Mouse (Mus musculus): Measurements from ENCODE around the gene Gdf11. TPM values are rescaled to one million over a fixed set of nuclear protein-coding genes. Genes with fewer than 3 reads are reported as not detected.

The Gdf11 gene
- polyA plus RNA-seq, 1 experiment: 0.18 TPM

DNA sequence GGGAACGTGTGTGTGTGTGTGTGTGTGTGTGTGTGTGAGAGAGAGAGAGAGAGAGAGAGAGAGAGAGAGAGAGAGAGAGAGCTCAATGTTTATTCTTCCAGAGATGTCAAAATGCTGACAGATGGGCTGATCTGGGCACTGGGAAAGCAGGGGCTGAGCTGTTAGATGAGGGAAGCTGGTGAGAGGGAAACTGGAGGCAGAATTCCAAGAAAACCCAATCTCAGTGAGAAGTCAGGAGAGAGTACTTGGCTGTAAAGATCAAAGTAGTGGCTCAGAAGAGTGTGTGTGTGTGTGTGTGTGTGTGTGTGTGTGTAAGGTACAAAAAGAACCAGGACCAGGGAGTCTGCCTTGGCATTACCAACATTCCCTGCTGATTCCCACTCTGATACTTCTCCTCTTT, 6.0 kb upstream of the Gdf11 start:
- Histone ChIP-seq H3K4me3 (replicated peaks) (no peak overlapping the region), H3K9me3 (no peaks in the 10 kb centered on the region), H3K27me3 (replicated peaks) (peaks cover 31% of the 10 kb centered on the region), H3K36me3 (replicated peaks; ENCODE audit: low read length) (no peaks in the 10 kb centered on the region), H3K4me1 (peaks cover 60% of the 10 kb centered on the region)
- no peak for TF ChIP-seq FLI1 (IDR thresholded peaks at IDR 0.05; ENCODE audit: low read length)
- no peak for TF ChIP-seq GATA1 (IDR thresholded peaks at IDR 0.05; ENCODE audit: borderline replicate concordance, low read length)

DNA sequence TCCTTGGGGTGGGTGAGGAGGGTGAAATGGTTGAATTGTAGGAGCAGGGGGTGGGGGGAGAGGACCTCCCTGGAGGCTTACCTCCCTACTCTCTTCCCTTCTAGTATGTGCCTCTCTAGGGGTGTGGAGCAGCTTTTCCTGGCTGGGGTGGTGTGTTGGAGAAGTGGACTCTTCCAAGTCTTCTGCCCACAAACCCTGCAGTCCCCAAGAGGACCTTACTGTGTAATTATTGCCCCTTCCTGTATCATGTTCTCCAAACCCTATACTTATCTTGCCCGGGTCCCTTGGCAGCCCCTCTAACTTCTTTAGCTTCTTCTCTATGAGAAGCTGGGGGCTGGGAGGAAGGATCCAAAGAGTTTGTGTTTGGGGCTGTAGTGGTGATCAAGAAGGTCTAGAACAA, 5.3 kb upstream of the Gdf11 start:
- no peaks in the 10 kb centered on the region for H3K36me3 ChIP-seq (replicated peaks; ENCODE audit: low read length)
- H3K4me3 ChIP-seq (replicated peaks): no peak overlapping the region
- TF ChIP-seq FLI1 (IDR thresholded peaks at IDR 0.05; ENCODE audit: low read length): no peak
- TF ChIP-seq GATA1 (IDR thresholded peaks at IDR 0.05; ENCODE audit: borderline replicate concordance, low read length): no peak
- no peaks in the 10 kb centered on the region for H3K9me3 ChIP-seq
- peaks cover 38% of the 10 kb centered on the region for H3K27me3 ChIP-seq (replicated peaks)
- H3K4me1 ChIP-seq: peaks cover 60% of the 10 kb centered on the region

DNA sequence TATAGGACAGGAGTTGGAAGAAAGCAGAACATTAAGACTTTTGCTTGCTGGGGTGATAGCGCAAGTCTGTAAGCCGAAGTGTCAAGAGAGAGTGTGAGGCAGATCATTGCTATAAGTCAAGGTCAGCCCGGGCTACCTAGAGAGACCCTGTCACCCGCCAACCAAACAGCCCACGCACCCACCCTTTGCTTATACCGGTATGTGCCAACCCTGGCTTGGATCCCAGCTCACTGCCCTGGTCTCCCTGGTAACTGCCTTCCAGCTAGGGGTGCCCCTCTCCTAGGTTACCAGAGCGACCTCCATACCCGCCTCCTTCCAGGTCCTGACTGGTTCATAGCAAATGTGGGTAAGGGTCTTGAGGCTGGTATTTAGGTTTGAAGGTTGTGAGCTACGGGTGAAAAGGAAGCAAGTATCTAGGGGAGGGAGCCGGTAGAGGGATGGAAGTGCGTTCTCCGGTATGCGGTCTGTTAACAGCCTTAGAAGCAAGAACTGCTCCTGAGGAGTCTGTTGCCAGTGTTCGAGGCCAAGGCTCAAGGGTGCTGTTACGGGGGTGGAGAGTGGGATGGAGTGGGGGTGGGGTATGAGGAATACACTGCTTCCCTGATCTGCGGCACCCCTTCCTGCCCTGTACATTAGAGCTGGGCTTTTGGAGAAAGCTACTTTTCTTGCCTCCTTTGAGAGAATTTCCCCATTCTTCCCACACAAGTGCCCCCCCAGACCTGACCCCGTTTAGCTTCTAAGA, 4.6 kb upstream of the Gdf11 start:
- Histone ChIP-seq H3K36me3 (replicated peaks; ENCODE audit: low read length) (no peaks in the 10 kb centered on the region), H3K27me3 (replicated peaks) (peaks cover 41% of the 10 kb centered on the region), H3K9me3 (no peaks in the 10 kb centered on the region), H3K4me3 (replicated peaks) (peak overlapping the region; percentile 86), H3K4me1 (peaks cover 56% of the 10 kb centered on the region)
- TF ChIP-seq GATA1 (IDR thresholded peaks at IDR 0.05; ENCODE audit: borderline replicate concordance, low read length) (no peak), FLI1 (IDR thresholded peaks at IDR 0.05; ENCODE audit: low read length) (no peak)

DNA sequence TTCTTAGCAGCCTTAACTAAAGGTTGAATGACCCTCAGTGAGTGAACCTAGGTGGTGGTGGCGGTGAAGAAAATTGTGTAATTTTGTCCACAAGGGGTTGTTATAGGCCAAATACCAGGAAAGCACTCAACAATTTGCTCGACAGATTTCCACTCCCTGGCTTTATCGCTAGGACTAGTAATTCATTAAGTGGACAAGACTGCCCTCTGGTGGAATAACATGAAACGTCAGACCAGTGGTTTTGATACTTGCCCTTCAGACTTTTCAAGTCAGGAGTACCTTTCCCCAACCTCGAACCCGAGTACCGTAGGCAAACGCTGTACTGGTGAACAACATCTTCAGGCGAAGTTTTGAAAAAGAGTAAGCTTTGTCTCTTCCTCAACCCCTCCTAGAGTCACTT, 3.9 kb upstream of the Gdf11 start:
- peaks cover 48% of the 10 kb centered on the region for H3K27me3 ChIP-seq (replicated peaks)
- no peak for TF ChIP-seq FLI1 (IDR thresholded peaks at IDR 0.05; ENCODE audit: low read length)
- no peak for TF ChIP-seq GATA1 (IDR thresholded peaks at IDR 0.05; ENCODE audit: borderline replicate concordance, low read length)
- no peaks in the 10 kb centered on the region for H3K36me3 ChIP-seq (replicated peaks; ENCODE audit: low read length)
- peak overlapping the region; percentile 86 for H3K4me3 ChIP-seq (replicated peaks)
- H3K4me1 ChIP-seq: peaks cover 56% of the 10 kb centered on the region
- H3K9me3 ChIP-seq: no peaks in the 10 kb centered on the region

DNA sequence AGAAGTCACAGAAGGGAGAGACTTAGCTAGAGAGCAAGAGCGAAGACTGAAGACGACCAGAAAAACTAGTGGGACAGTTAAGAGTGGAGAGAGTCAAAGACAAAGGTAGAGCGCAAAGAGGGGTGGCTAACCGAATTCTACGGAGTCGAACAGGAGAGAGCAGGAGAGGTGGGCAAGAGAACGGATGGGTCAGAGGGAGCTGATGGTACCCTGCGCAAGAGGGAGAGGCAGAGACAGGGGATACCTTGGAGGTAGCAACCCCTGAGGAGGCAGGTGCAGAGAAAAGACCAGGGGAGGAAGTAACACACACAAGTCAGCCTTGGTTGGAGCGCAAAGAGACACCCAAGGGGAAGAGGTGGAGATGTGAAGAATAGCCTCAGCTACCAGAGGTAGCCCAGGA, 728 bp upstream of the Gdf11 start:
- TF ChIP-seq GATA1 (IDR thresholded peaks at IDR 0.05; ENCODE audit: borderline replicate concordance, low read length) (no peak), FLI1 (IDR thresholded peaks at IDR 0.05; ENCODE audit: low read length) (no peak)
- H3K27me3 ChIP-seq (replicated peaks): peaks cover 70% of the 10 kb centered on the region
- H3K9me3 ChIP-seq: no peaks in the 10 kb centered on the region
- H3K4me3 ChIP-seq (replicated peaks): peak overlapping the region; percentile 95
- no peaks in the 10 kb centered on the region for H3K36me3 ChIP-seq (replicated peaks; ENCODE audit: low read length)
- H3K4me1 ChIP-seq: peaks cover 62% of the 10 kb centered on the region

DNA sequence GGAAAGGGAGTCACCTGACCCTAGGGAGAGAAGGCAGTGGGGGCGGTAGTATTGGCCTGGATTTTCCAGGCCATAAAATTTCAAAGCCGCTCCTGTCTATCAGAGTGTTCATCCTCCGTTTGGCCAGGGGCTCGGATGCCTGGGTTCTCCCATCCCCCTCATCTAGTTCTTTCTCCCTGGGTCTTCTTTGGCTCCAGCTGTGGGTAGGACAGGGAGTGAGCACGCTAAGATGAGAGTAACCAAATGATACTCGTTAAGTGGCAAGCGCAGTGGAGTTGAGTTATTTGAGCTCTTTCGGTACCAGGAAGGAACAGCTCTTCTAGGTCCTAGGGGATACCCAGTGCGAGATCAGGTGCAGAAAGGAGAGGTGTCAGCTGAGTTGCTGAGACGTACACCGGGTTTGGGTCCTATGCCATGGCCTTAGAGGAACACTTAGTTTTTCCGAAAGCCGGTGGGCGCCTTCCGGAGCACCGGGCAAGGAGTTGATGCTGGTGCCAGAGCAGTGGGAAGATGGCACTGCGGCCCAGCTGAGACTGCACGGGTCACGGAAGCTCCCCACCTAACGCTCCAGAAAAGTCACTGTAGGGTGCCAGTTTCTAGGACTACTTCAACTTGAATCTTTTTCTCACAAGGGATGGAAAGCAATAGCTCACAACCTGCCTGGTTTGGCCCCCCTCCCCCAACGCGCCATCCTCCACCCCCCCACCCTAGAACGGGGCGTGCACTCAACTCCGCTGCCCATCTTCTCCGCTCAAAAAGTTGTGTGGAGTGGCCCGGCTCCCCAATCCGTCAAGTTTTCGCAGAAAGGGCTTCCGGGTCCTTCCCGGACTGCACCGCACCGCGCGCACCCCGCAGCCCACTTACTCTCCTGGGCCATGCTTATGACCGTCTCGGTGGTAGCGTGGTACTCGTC, 879 bp downstream of the Gdf11 start:
- Histone ChIP-seq H3K36me3 (replicated peaks; ENCODE audit: low read length) (peaks cover 5% of the 10 kb centered on the region), H3K9me3 (no peaks in the 10 kb centered on the region), H3K4me3 (replicated peaks) (peak overlapping the region; percentile 95), H3K27me3 (replicated peaks) (peaks cover 65% of the 10 kb centered on the region), H3K4me1 (peaks cover 47% of the 10 kb centered on the region)
- TF ChIP-seq GATA1 (IDR thresholded peaks at IDR 0.05; ENCODE audit: borderline replicate concordance, low read length) (no peak), FLI1 (IDR thresholded peaks at IDR 0.05; ENCODE audit: low read length) (no peak)

DNA sequence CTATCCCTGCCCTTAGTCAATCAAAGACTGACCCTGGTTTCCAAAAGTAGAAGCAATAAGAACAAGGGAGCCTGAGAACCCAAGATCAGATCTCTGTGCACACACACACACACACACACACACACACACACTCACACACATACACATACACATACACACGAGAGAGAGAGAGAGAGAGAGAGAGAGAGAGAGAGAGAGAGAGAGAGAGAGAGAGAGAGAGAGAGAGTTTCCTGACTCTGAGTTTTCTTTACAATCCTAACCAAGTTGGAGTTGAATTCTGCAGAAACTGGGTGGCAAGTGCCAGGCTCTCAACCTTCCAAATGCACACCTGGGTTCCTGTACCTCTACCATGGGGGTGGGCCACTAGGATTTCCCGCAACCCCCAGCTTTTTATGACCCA, 1.7 kb downstream of the Gdf11 start:
- no peak for TF ChIP-seq GATA1 (IDR thresholded peaks at IDR 0.05; ENCODE audit: borderline replicate concordance, low read length)
- no peak for TF ChIP-seq FLI1 (IDR thresholded peaks at IDR 0.05; ENCODE audit: low read length)
- Histone ChIP-seq H3K4me1 (peaks cover 39% of the 10 kb centered on the region), H3K27me3 (replicated peaks) (peaks cover 63% of the 10 kb centered on the region)

DNA sequence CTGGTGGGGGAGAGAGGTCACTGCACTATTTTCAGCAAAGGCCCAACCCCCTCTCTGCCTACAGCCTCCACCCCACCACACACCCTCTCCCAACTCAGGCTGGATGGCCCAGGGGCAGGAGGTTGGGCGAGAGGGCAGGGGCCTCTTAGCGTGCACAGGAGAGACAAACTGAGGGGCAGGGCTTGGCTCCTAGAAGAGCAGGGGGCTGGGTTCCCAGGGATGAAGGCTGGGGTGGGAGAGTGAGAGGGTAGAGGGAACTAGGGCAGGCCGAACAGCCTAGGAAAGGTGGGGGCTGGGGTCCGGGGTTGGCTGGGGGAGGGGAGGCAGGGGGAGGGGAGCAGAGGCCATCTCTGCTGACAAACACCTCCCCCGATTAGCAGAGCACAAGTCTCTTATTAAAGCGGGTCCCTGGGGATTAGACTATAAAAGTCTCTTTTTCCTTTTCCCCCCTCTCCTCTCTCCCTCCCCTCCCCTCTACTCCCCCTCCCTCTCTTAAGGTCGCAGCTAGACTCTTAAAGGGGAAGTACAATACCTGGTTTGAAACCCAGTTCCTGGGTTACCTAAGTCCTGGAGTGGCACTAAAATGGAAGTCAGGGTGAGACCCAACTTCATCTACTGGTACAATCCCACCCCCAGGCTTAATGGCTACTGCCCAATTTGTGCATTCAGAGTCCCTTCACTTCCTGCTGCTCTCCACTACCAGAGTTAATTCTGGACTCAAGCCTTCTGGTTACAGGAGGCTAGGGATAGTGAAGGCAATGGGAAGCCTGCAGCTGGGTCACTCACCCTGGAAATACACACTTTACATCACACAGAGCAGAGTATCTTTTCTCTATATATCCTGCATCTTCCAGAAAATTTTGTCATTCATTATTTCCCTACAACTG, 2.3 kb downstream of the Gdf11 start:
- peaks cover 5% of the 10 kb centered on the region for H3K36me3 ChIP-seq (replicated peaks; ENCODE audit: low read length)
- H3K9me3 ChIP-seq: no peaks in the 10 kb centered on the region
- H3K4me3 ChIP-seq (replicated peaks): no peak overlapping the region
- TF ChIP-seq GATA1 (IDR thresholded peaks at IDR 0.05; ENCODE audit: borderline replicate concordance, low read length) (no peak), FLI1 (IDR thresholded peaks at IDR 0.05; ENCODE audit: low read length) (no peak)
- peaks cover 39% of the 10 kb centered on the region for H3K4me1 ChIP-seq
- H3K27me3 ChIP-seq (replicated peaks): peaks cover 58% of the 10 kb centered on the region

More for the DNA sequence above, 1.7 kb downstream of the Gdf11 start:
- Histone ChIP-seq H3K9me3 (no peaks in the 10 kb centered on the region), H3K36me3 (replicated peaks; ENCODE audit: low read length) (peaks cover 5% of the 10 kb centered on the region), H3K4me3 (replicated peaks) (no peak overlapping the region)

DNA sequence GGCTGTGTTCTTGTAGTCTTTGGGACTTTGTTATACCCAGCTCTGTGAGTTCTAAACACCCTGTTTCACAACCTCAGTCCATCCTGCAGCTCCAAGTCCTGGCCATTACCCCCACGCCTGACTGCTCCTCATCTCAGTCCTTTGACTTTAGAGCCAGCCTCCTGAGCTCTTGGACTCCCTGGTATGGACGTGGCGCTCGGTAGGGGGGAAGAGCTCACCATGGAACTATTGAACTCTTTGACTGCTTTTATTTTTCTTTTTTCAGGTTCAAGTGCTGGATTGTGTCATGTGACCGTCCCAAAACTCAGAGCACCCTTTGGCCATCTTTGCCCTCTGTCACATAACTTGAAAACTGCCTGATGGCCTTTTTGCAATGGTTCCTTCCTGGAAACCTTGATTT, 9.5 kb downstream of the Gdf11 start:
- Histone ChIP-seq H3K36me3 (replicated peaks; ENCODE audit: low read length) (peaks cover 48% of the 10 kb centered on the region), H3K4me1 (no peaks in the 10 kb centered on the region), H3K4me3 (replicated peaks) (no peak overlapping the region), H3K9me3 (no peaks in the 10 kb centered on the region), H3K27me3 (replicated peaks) (peaks cover 6% of the 10 kb centered on the region)
- TF ChIP-seq FLI1 (IDR thresholded peaks at IDR 0.05; ENCODE audit: low read length) (no peak), GATA1 (IDR thresholded peaks at IDR 0.05; ENCODE audit: borderline replicate concordance, low read length) (no peak)
